In the genomic region with DNA sequence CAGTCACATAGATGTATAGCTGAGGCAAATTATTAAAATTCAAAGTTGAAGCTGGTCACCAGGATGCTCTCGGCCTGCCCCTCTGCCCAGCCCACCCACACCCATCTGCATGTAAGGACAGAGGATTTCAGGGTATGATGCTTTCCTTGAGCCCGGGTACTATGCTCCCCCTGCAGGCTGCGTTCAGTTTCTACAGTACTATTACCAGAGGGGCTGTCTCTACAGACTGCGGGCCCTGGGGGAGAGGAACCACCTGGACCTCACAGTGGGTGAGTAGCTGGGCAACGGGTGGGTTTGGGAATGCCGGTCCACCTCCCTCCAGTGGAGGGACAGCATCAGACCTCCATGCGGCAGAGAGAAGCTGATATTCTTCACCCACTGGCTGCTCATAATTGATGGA, we compare ENCODE assay signal across 8 mouse cellular contexts. TPM values are rescaled to one million over a fixed set of nuclear protein-coding genes. Genes with fewer than 3 reads are reported as not detected.
DNase-seq lines count a peak whose midpoint lies in the region; ATAC-seq and TF ChIP-seq lines count a peak whose summit lies in the region.

No protein-coding gene starts in this region.

- TF ChIP-seq CTCF in testis, adult 2 months (IDR thresholded peaks at IDR 0.05; ENCODE audit: control insufficient read depth, insufficient read depth, insufficient replicate concordance, low read depth, low read length): 0 out of 2 replicates have a peak, but pooled peaks have one; percentile 12
- peak; percentile 62 for TF ChIP-seq CTCF in liver, embryonic 14.5 days (IDR thresholded peaks at IDR 0.05; ENCODE audit: low read depth)
- peak; percentile 52; the same call in 1 of the 2 replicates for TF ChIP-seq CTCF in thymus, adult 2 months (IDR thresholded peaks at IDR 0.05; ENCODE audit: borderline replicate concordance, control insufficient read depth, extremely low read depth, insufficient read depth, low read length, poor library complexity)

- H3K4me1 ChIP-seq in hindbrain, embryonic 10.5 days (replicated peaks): peaks cover 34% of the 10 kb centered on the region
- peaks cover 17% of the 10 kb centered on the region for H3K4me1 ChIP-seq in hindbrain, embryonic 12.5 days
- no peaks in the 10 kb centered on the region; the same call in 1 of the 2 replicates for H3K4me1 ChIP-seq in testis, adult 2 months (ENCODE audit: control insufficient read depth, insufficient read depth, low read length)
- H3K4me1 ChIP-seq in liver, embryonic 14.5 days (replicated peaks; ENCODE audit: control insufficient read depth in 2 of 2, insufficient read depth in 2 of 2, low read length in 1 of 2): no peaks in the 10 kb centered on the region
- no peaks in the 10 kb centered on the region for H3K4me1 ChIP-seq in thymus, adult 2 months (replicated peaks; ENCODE audit: control insufficient read depth, insufficient read depth, low read length)

- ATAC-seq in hindbrain, embryonic 12.5 days (ENCODE audit: low FRiP score): no peak
- no peak for ATAC-seq in liver, embryonic 14.5 days (ENCODE audit: insufficient read depth)
- ATAC-seq in cerebellum, adult (ENCODE audit: insufficient number of reproducible peaks, low FRiP score, low TSS enrichment): no peak

- no peak overlapping the region for H3K4me3 ChIP-seq in hindbrain, embryonic 10.5 days
- no peak overlapping the region for H3K4me3 ChIP-seq in hindbrain, embryonic 12.5 days
- H3K4me3 ChIP-seq in testis, adult 2 months (ENCODE audit: control insufficient read depth, low read depth, low read length): no peak overlapping the region
- no peak overlapping the region for H3K4me3 ChIP-seq in liver, embryonic 14.5 days (ENCODE audit: insufficient read depth in 1 of 2, low read depth in 2 of 2, low read length in 2 of 2)
- H3K4me3 ChIP-seq in thymus, adult 2 months (ENCODE audit: control insufficient read depth, insufficient read depth, low read length): no peak overlapping the region

- no peak overlapping the region for H3K4me2 ChIP-seq in hindbrain, embryonic 12.5 days (replicated peaks)
- H3K4me2 ChIP-seq in liver, embryonic 14.5 days (ENCODE audit: low read depth): no peak overlapping the region

- DNase-seq in hindbrain, embryonic 10.5 days (ENCODE audit: low spot score): peak; percentile 38
- DNase-seq in testis, postnatal 14 days (ENCODE audit: low spot score): no peak
- DNase-seq in liver, embryonic 14.5 days (ENCODE audit: low read depth in 3 of 3, low spot score in 3 of 3): no peak
- peak; percentile 56 for DNase-seq in thymus, adult 2 months
- DNase-seq in adrenal gland, postnatal 25 days: no peak

- H3K27ac ChIP-seq in hindbrain, embryonic 10.5 days: no peak overlapping the region
- no peak overlapping the region for H3K27ac ChIP-seq in hindbrain, embryonic 12.5 days
- H3K27ac ChIP-seq in testis, adult 2 months (ENCODE audit: control insufficient read depth, insufficient read depth, low read depth, low read length): no peak overlapping the region
- no peak overlapping the region for H3K27ac ChIP-seq in liver, embryonic 14.5 days
- H3K27ac ChIP-seq in thymus, adult 2 months (ENCODE audit: control insufficient read depth, insufficient read depth, low read length): no peak overlapping the region

- TF ChIP-seq POLR2A in testis, adult 2 months (IDR thresholded peaks at IDR 0.05; ENCODE audit: control insufficient read depth, low read depth, low read length): no peak
- no peak for TF ChIP-seq POLR2A in thymus, adult 2 months (IDR thresholded peaks at IDR 0.05; ENCODE audit: control insufficient read depth, extremely low read depth, insufficient read depth, low read length, poor library complexity)

- 44% methylated on average over 7 of the region's 7 CpGs for WGBS in hindbrain, embryonic 10.5 days
- 38% methylated on average over 7 of the region's 7 CpGs for WGBS in hindbrain, embryonic 12.5 days
- WGBS in liver, embryonic 14.5 days (ENCODE audit: insufficient replicate concordance): 52% methylated on average over 7 of the region's 7 CpGs
- WGBS in thymus, adult 2 months: 65% methylated on average over 7 of the region's 7 CpGs

- TF ChIP-seq EP300 in liver, embryonic 14.5 days (IDR thresholded peaks at IDR 0.05; ENCODE audit: low read depth): no peak

- H3K9ac ChIP-seq in hindbrain, embryonic 12.5 days: no peak overlapping the region
- H3K9ac ChIP-seq in liver, embryonic 14.5 days (replicated peaks): no peak overlapping the region

- H3K36me3 ChIP-seq in hindbrain, embryonic 10.5 days: 0 out of 2 replicates have a peak, but pooled peaks cover 15% of the 10 kb centered on the region
- no peaks in the 10 kb centered on the region for H3K36me3 ChIP-seq in hindbrain, embryonic 12.5 days
- no peaks in the 10 kb centered on the region for H3K36me3 ChIP-seq in testis, adult 2 months (ENCODE audit: control insufficient read depth, insufficient read depth, low read length)
- peaks cover 7% of the 10 kb centered on the region for H3K36me3 ChIP-seq in liver, embryonic 14.5 days (replicated peaks; ENCODE audit: control insufficient read depth, insufficient read depth, low read depth)
- peaks cover 9% of the 10 kb centered on the region for H3K36me3 ChIP-seq in thymus, adult 2 months (ENCODE audit: control insufficient read depth, insufficient read depth, low read length)

- H3K9me3 ChIP-seq in hindbrain, embryonic 10.5 days: no peaks in the 10 kb centered on the region
- no peaks in the 10 kb centered on the region for H3K9me3 ChIP-seq in hindbrain, embryonic 12.5 days (replicated peaks)
- H3K9me3 ChIP-seq in liver, embryonic 14.5 days (ENCODE audit: control insufficient read depth, low read length): no peaks in the 10 kb centered on the region

- H3K27me3 ChIP-seq in hindbrain, embryonic 10.5 days (ENCODE audit: insufficient read depth, poor library complexity, severe bottlenecking): no peaks in the 10 kb centered on the region
- no peaks in the 10 kb centered on the region for H3K27me3 ChIP-seq in hindbrain, embryonic 12.5 days
- H3K27me3 ChIP-seq in testis, adult 2 months (ENCODE audit: control insufficient read depth, insufficient read depth, low read length): no peaks in the 10 kb centered on the region
- no peaks in the 10 kb centered on the region for H3K27me3 ChIP-seq in liver, embryonic 14.5 days (ENCODE audit: control insufficient read depth, insufficient read depth, low read length)
- no peaks in the 10 kb centered on the region for H3K27me3 ChIP-seq in thymus, adult 2 months (ENCODE audit: control insufficient read depth, insufficient read depth, low read length)

RNA-seq across cellular contexts. Expression of a gene that starts 17.6 kb away (rescaled TPM):
- 1.9 and 2.2 TPM in 2 replicates for polyA plus RNA-seq in hindbrain, embryonic 10.5 days (2016; fragmentation: Nextera tagmentation; extraction: Ambion mirVana)
- 2.6 and 2.8 TPM in 2 replicates for polyA plus RNA-seq in hindbrain, embryonic 12.5 days (2016; fragmentation: Nextera tagmentation; extraction: Ambion mirVana)
- polyA plus RNA-seq in testis, adult 2 months (2012; rRNA removed): 0.78 and 1.1 TPM in 2 replicates
- polyA plus RNA-seq in liver, embryonic 14.5 days (2012; rRNA removed): 1.8 and 2.1 TPM in 2 replicates
- polyA plus RNA-seq in liver, embryonic 14.5 days (2014; fragmentation: Nextera tagmentation; extraction: Ambion mirVana): 2.5 and 2.6 TPM in 2 replicates
- polyA plus RNA-seq in thymus, adult 2 months (2012; rRNA removed): 45.1 and 51.9 TPM in 2 replicates
- 1.1 and 1.6 TPM in 2 replicates for total RNA-seq in adrenal gland, postnatal 25 days (2021)

RNA-seq across cellular contexts. Expression of a gene that starts 27.1 kb away (rescaled TPM):
- 7.9 and 9.5 TPM in 2 replicates for polyA plus RNA-seq in hindbrain, embryonic 10.5 days (2016; fragmentation: Nextera tagmentation; extraction: Ambion mirVana)
- polyA plus RNA-seq in hindbrain, embryonic 12.5 days (2016; fragmentation: Nextera tagmentation; extraction: Ambion mirVana): 13.8 and 14.3 TPM in 2 replicates
- 11.3 and 13.7 TPM in 2 replicates for polyA plus RNA-seq in testis, adult 2 months (2012; rRNA removed)
- polyA plus RNA-seq in liver, embryonic 14.5 days (2012; rRNA removed): 2.3 and 2.7 TPM in 2 replicates
- polyA plus RNA-seq in liver, embryonic 14.5 days (2014; fragmentation: Nextera tagmentation; extraction: Ambion mirVana): 3.3 and 4.3 TPM in 2 replicates
- 45.5 and 66.9 TPM in 2 replicates for polyA plus RNA-seq in thymus, adult 2 months (2012; rRNA removed)
- 34.7 and 41.6 TPM in 2 replicates for total RNA-seq in adrenal gland, postnatal 25 days (2021)

RNA-seq across cellular contexts. Expression of a gene that starts 46.7 kb away (rescaled TPM):
- polyA plus RNA-seq in hindbrain, embryonic 10.5 days (2016; fragmentation: Nextera tagmentation; extraction: Ambion mirVana): 12.9 and 13.4 TPM in 2 replicates
- 14.3 and 17.8 TPM in 2 replicates for polyA plus RNA-seq in hindbrain, embryonic 12.5 days (2016; fragmentation: Nextera tagmentation; extraction: Ambion mirVana)
- polyA plus RNA-seq in testis, adult 2 months (2012; rRNA removed): 0.94 and 1.2 TPM in 2 replicates
- 17.7 and 19.0 TPM in 2 replicates for polyA plus RNA-seq in liver, embryonic 14.5 days (2012; rRNA removed)
- polyA plus RNA-seq in liver, embryonic 14.5 days (2014; fragmentation: Nextera tagmentation; extraction: Ambion mirVana): 18.0 and 18.1 TPM in 2 replicates
- polyA plus RNA-seq in thymus, adult 2 months (2012; rRNA removed): 43.6 and 45.7 TPM in 2 replicates
- total RNA-seq in adrenal gland, postnatal 25 days (2021): 15.0 and 20.3 TPM in 2 replicates

RNA-seq across cellular contexts. Expression of a gene that starts 54.3 kb away (rescaled TPM):
- polyA plus RNA-seq in hindbrain, embryonic 10.5 days (2016; fragmentation: Nextera tagmentation; extraction: Ambion mirVana): 77.7 and 86.3 TPM in 2 replicates
- 70.2 and 74.6 TPM in 2 replicates for polyA plus RNA-seq in hindbrain, embryonic 12.5 days (2016; fragmentation: Nextera tagmentation; extraction: Ambion mirVana)
- polyA plus RNA-seq in testis, adult 2 months (2012; rRNA removed): 36.3 and 37.1 TPM in 2 replicates
- polyA plus RNA-seq in liver, embryonic 14.5 days (2012; rRNA removed): 17.4 and 26.6 TPM in 2 replicates
- 51.4 and 55.1 TPM in 2 replicates for polyA plus RNA-seq in liver, embryonic 14.5 days (2014; fragmentation: Nextera tagmentation; extraction: Ambion mirVana)
- 32.7 and 34.7 TPM in 2 replicates for polyA plus RNA-seq in thymus, adult 2 months (2012; rRNA removed)
- total RNA-seq in adrenal gland, postnatal 25 days (2021): 26.8 and 30.8 TPM in 2 replicates

Comparison
In these comparisons a context has a peak if more than half of its experiments do, and no peak if none do; other contexts are left out.
1. DNase-seq: peak in hindbrain, embryonic 10.5 days (single experiment) and thymus, adult 2 months (single experiment); none in testis, postnatal 14 days (single experiment), liver, embryonic 14.5 days (0 of 3) and adrenal gland, postnatal 25 days (single experiment).
2. CTCF ChIP-seq: peak in every context shown above with its lines; median percentile 62 in liver, embryonic 14.5 days; 52 in thymus, adult 2 months; 12 in testis, adult 2 months.
3. RNA of a gene that starts 17.6 kb away (polyA plus RNA-seq): 45.1 to 51.9 TPM in thymus, adult 2 months; 2.6 to 2.8 TPM in hindbrain, embryonic 12.5 days, 1.8 to 2.6 TPM in liver, embryonic 14.5 days, 1.9 to 2.2 TPM in hindbrain, embryonic 10.5 days and 0.78 to 1.1 TPM in testis, adult 2 months; every median in the first group is over 10 times any median in the second.